Mouse (Mus musculus) embryonic facial prominence, embryonic 15.5 days (tissue): ENCODE results near the gene Scrn1. TPM values are rescaled to one million over a fixed set of nuclear protein-coding genes. Genes with fewer than 3 reads are reported as not detected.

Source experiments
- ATAC-seq: fragments of 200-750 bp; cut with Nextera tagmentation; 2 replicates; pipeline ENCODE4 v1.8.0; 2017; ENCODE audit warnings: low read depth, moderate TSS enrichment; ENCODE audit not compliant: insufficient number of reproducible peaks, low FRiP score, low TSS enrichment
- H3K27ac ChIP-seq: fragments of 300-500 bp; sonication (generic); replicated peaks from 2 replicates; pipeline ENCODE4 v1.5.1; 2015; ENCODE audit warnings: mild to moderate bottlenecking, inconsistent platforms
- H3K27me3 ChIP-seq: fragments of 300-500 bp; sonication (generic); 2 replicates; pipeline ENCODE4 v1.6.1; 2015; ENCODE audit warnings: inconsistent platforms
- H3K36me3 ChIP-seq: fragments of 300-500 bp; sonication (generic); 2 replicates; pipeline ENCODE4 v1.6.1; 2015; ENCODE audit warnings: mild to moderate bottlenecking, inconsistent platforms
- H3K4me1 ChIP-seq: fragments of 300-500 bp; sonication (generic); 2 replicates; pipeline ENCODE4 v1.6.1; 2015; ENCODE audit warnings: inconsistent platforms
- H3K4me2 ChIP-seq: fragments of 300-500 bp; sonication (generic); replicated peaks from 2 replicates; pipeline ENCODE4 v1.6.1; 2015; ENCODE audit warnings: mild to moderate bottlenecking, inconsistent platforms
- H3K4me3 ChIP-seq: fragments of 300-500 bp; sonication (generic); replicated peaks from 2 replicates; pipeline ENCODE4 v1.5.1; 2015; ENCODE audit warnings: mild to moderate bottlenecking, inconsistent platforms
- H3K9ac ChIP-seq: fragments of 300-500 bp; sonication (generic); 2 replicates; pipeline ENCODE4 v1.6.1; 2015; ENCODE audit warnings: inconsistent platforms
- H3K9me3 ChIP-seq: fragments of 300-500 bp; sonication (generic); replicated peaks from 2 replicates; pipeline ENCODE4 v1.6.1; 2016; ENCODE audit warnings: inconsistent platforms
- WGBS: fragments of 180-500 bp; shearing (Covaris S2); methylation state at CpG from one replicate; pipeline ENCODE4 v1.1.7; 2015; 5-methylcytosine and 5-hydroxymethylcytosine counted together
- polyA plus RNA-seq: library from polyadenylated mRNA; unstranded; fragments of >200 nt; fragmentation: Nextera tagmentation; extraction: Ambion mirVana; gene quantifications from 2 replicates; pipeline ENCODE4 v1.2.1, GENCODE M21; 2015

Scrn1 gene
- polyA plus RNA-seq, 1 experiment from 2014 or later: 12.4 TPM

- H3K27ac ChIP-seq: no peak overlapping the region
- H3K9me3 ChIP-seq: no peaks in the 10 kb centered on the region
- H3K4me3 ChIP-seq: peak overlapping the region; percentile 55
- ATAC-seq: no peak
- WGBS: 47% methylated on average over 8 of the region's 8 CpGs
- H3K27me3 ChIP-seq: no peaks in the 10 kb centered on the region
- no peak overlapping the region for H3K9ac ChIP-seq
- no peaks in the 10 kb centered on the region for H3K36me3 ChIP-seq
- peaks cover 34% of the 10 kb centered on the region for H3K4me1 ChIP-seq
- H3K4me2 ChIP-seq: peak overlapping the region; percentile 57
Observed at GRCm38 (mm10) chr6:54593766-54594468, 27.6 kb upstream of the Scrn1 start.

GRCm38 (mm10) chr6:54592938-54593535, 26.7 kb upstream of the Scrn1 start:
- H3K36me3 ChIP-seq: 0 out of 2 replicates have a peak, but pooled peaks cover 2% of the 10 kb centered on the region
- H3K9me3 ChIP-seq: no peaks in the 10 kb centered on the region
- peak overlapping the region; percentile 57 for H3K4me2 ChIP-seq
- no peaks in the 10 kb centered on the region for H3K27me3 ChIP-seq
- peak overlapping the region; percentile 70 for H3K27ac ChIP-seq
- peak overlapping the region; percentile 55 for H3K4me3 ChIP-seq
- peaks cover 34% of the 10 kb centered on the region for H3K4me1 ChIP-seq
- peak; percentile 91 for ATAC-seq
- peak overlapping the region; percentile 41 for H3K9ac ChIP-seq
- WGBS: under 1% methylated on average over 20 of the region's 20 CpGs

GRCm38 (mm10) chr6:54591778-54592177, 25.5 kb upstream of the Scrn1 start:
- no peaks in the 10 kb centered on the region for H3K9me3 ChIP-seq
- no peak overlapping the region for H3K9ac ChIP-seq
- 0 out of 2 replicates have a peak, but pooled peaks cover 6% of the 10 kb centered on the region for H3K36me3 ChIP-seq
- 30% methylated on average over 6 of the region's 6 CpGs for WGBS
- no peaks in the 10 kb centered on the region for H3K27me3 ChIP-seq
- H3K4me2 ChIP-seq: peak overlapping the region; percentile 53
- H3K27ac ChIP-seq: no peak overlapping the region
- peak overlapping the region; percentile 35 for H3K4me3 ChIP-seq
- H3K4me1 ChIP-seq: peaks cover 34% of the 10 kb centered on the region
- ATAC-seq: no peak

- Histone ChIP-seq H3K4me1 (peaks cover 23% of the 10 kb centered on the region), H3K9me3 (no peaks in the 10 kb centered on the region), H3K36me3 (0 out of 2 replicates have a peak, but pooled peaks cover 6% of the 10 kb centered on the region), H3K9ac (no peak overlapping the region), H3K27me3 (no peaks in the 10 kb centered on the region), H3K27ac (no peak overlapping the region), H3K4me2 (no peak overlapping the region), H3K4me3 (no peak overlapping the region)
- ATAC-seq: no peak
- 86% methylated on average over 2 of the region's 2 CpGs for WGBS
Observed at GRCm38 (mm10) chr6:54590691-54591090, 24.4 kb upstream of the Scrn1 start.

- Histone ChIP-seq H3K9me3 (no peaks in the 10 kb centered on the region), H3K27me3 (no peaks in the 10 kb centered on the region), H3K4me1 (peaks cover 17% of the 10 kb centered on the region), H3K4me2 (no peak overlapping the region), H3K4me3 (no peak overlapping the region), H3K36me3 (peaks cover 11% of the 10 kb centered on the region; the same call in 1 of the 2 replicates), H3K27ac (no peak overlapping the region), H3K9ac (no peak overlapping the region)
- no peak for ATAC-seq
- WGBS: 50% methylated on average over 1 of the region's 1 CpGs
Observed at GRCm38 (mm10) chr6:54588212-54588611, 21.9 kb upstream of the Scrn1 start.

GRCm38 (mm10) chr6:54587683-54588082, 21.4 kb upstream of the Scrn1 start:
- no peaks in the 10 kb centered on the region for H3K27me3 ChIP-seq
- H3K36me3 ChIP-seq: peaks cover 16% of the 10 kb centered on the region; the same call in 1 of the 2 replicates

GRCm38 (mm10) chr6:54586911-54587310, 20.6 kb upstream of the Scrn1 start:
- peaks cover 21% of the 10 kb centered on the region; the same call in 1 of the 2 replicates for H3K36me3 ChIP-seq
- peaks cover 13% of the 10 kb centered on the region for H3K4me1 ChIP-seq
- WGBS: 71% methylated on average over 8 of the region's 8 CpGs
- no peak overlapping the region for H3K4me2 ChIP-seq
- ATAC-seq: no peak
- no peaks in the 10 kb centered on the region for H3K9me3 ChIP-seq
- no peaks in the 10 kb centered on the region for H3K27me3 ChIP-seq
- H3K4me3 ChIP-seq: no peak overlapping the region
- no peak overlapping the region for H3K9ac ChIP-seq
- no peak overlapping the region for H3K27ac ChIP-seq

More at GRCm38 (mm10) chr6:54587683-54588082, 21.4 kb upstream of the Scrn1 start:
- no peak overlapping the region for H3K9ac ChIP-seq
- H3K4me2 ChIP-seq: no peak overlapping the region
- H3K4me3 ChIP-seq: no peak overlapping the region
- whole genome bisulfite sequencing: 72% methylated on average over 4 of the region's 4 CpGs
- peaks cover 17% of the 10 kb centered on the region for H3K4me1 ChIP-seq
- no peak overlapping the region for H3K27ac ChIP-seq
- H3K9me3 ChIP-seq: no peaks in the 10 kb centered on the region
- ATAC-seq: no peak

- no peaks in the 10 kb centered on the region for H3K27me3 ChIP-seq
- H3K4me1 ChIP-seq: peaks cover 6% of the 10 kb centered on the region
- no peak for ATAC-seq
- no peak overlapping the region for H3K4me2 ChIP-seq
- H3K4me3 ChIP-seq: no peak overlapping the region
- H3K27ac ChIP-seq: no peak overlapping the region
- peaks cover 21% of the 10 kb centered on the region; the same call in 1 of the 2 replicates for H3K36me3 ChIP-seq
- no peaks in the 10 kb centered on the region for H3K9me3 ChIP-seq
- WGBS: 35% methylated on average over 2 of the region's 2 CpGs
- no peak overlapping the region for H3K9ac ChIP-seq
Observed at GRCm38 (mm10) chr6:54586175-54586574, 19.9 kb upstream of the Scrn1 start.

- ATAC-seq: no peak
- no peaks in the 10 kb centered on the region for H3K4me1 ChIP-seq
- WGBS: 40% methylated on average over 6 of the region's 6 CpGs
- no peaks in the 10 kb centered on the region for H3K9me3 ChIP-seq
- no peaks in the 10 kb centered on the region for H3K27me3 ChIP-seq
- no peak overlapping the region for H3K9ac ChIP-seq
- H3K36me3 ChIP-seq: no peaks in the 10 kb centered on the region
- H3K4me2 ChIP-seq: no peak overlapping the region
- no peak overlapping the region for H3K27ac ChIP-seq
- no peak overlapping the region for H3K4me3 ChIP-seq
Observed at GRCm38 (mm10) chr6:54573218-54573955, 7.1 kb upstream of the Scrn1 start.

- Histone ChIP-seq H3K4me1 (peaks cover 18% of the 10 kb centered on the region; the same call in 1 of the 2 replicates), H3K27ac (no peak overlapping the region), H3K4me2 (no peak overlapping the region), H3K27me3 (no peaks in the 10 kb centered on the region), H3K4me3 (no peak overlapping the region), H3K36me3 (no peaks in the 10 kb centered on the region), H3K9ac (no peak overlapping the region), H3K9me3 (no peaks in the 10 kb centered on the region)
- no peak for ATAC-seq
- WGBS: 27% methylated on average over 7 of the region's 7 CpGs
Observed at GRCm38 (mm10) chr6:54569776-54570175, 3.5 kb upstream of the Scrn1 start.

GRCm38 (mm10) chr6:54566546-54566919, 244 bp upstream of the Scrn1 start:
- Histone ChIP-seq H3K4me3 (peak overlapping the region; percentile 57), H3K4me2 (peak overlapping the region; percentile 96), H3K9ac (peak overlapping the region; percentile 42; the same call in 1 of the 2 replicates), H3K27ac (peak overlapping the region; percentile 60; the same call in 1 of the 2 replicates), H3K36me3 (no peaks in the 10 kb centered on the region), H3K9me3 (no peaks in the 10 kb centered on the region), H3K27me3 (no peaks in the 10 kb centered on the region), H3K4me1 (peaks cover 23% of the 10 kb centered on the region; the same call in 1 of the 2 replicates)
- WGBS: 10% methylated on average over 6 of the region's 6 CpGs
- ATAC-seq: no peak
